Mouse (Mus musculus): ENCODE measurements around the gene Nin. TPM values are rescaled to one million over a fixed set of nuclear protein-coding genes. Genes with fewer than 3 reads are reported as not detected.
A peak's percentile ranks its signal among the peaks of the same experiment; 100 is the strongest.

Gene Nin
- total and polyA plus RNA-seq, 3 experiments: 48.4 to 49.1 TPM; not detected in 1

DNA sequence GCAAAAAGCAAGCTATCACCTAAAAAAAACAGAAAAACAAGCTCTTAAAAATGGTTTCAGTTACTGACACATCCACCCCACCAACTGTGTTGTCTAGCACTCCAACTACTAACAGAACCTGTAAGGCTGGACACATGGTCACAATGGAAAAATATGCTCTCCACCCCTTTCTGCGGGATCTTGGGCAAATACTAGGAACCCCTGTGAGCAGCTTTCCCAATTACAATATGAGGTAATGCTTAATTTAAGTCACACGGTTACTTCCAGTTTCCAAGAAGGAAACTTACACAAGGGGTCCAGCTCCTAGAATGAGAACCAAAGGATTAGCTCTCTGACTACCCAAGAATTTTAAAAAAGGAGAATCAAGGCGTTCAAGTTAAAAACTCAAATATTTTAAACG lies 128.0 kb downstream of the Nin start:
- H3K27me3 ChIP-seq (ENCODE audit: control insufficient read depth in 1 of 2, insufficient read depth in 2 of 2, low read length in 2 of 2): no peaks in the 10 kb centered on the region
- H3K27ac ChIP-seq (ENCODE audit: control insufficient read depth, low read depth, low read length): no peak overlapping the region
- peaks cover 39% of the 10 kb centered on the region for H3K79me2 ChIP-seq (ENCODE audit: control insufficient read depth, insufficient read depth, low read length, poor library complexity)
- peaks cover 3 to 27% of the 10 kb centered on the region in 2 experiments for H3K36me3 ChIP-seq (ENCODE audit: control insufficient read depth in 1 of 2, insufficient read depth in 2 of 2, low read length in 2 of 2)
- peak overlapping the region; percentile 74 to 91 for H3K4me3 ChIP-seq (ENCODE audit: control insufficient read depth in 1 of 2, insufficient read depth in 1 of 2, low read depth in 2 of 2, low read length in 2 of 2)
- H3K4me1 ChIP-seq (ENCODE audit: control insufficient read depth in 1 of 2, insufficient read depth in 2 of 2, low read length in 2 of 2): peaks cover 0 to 7% of the 10 kb centered on the region in 2 experiments; a peak in 2 of 4 replicates
- peak overlapping the region; percentile 100 for H3K9ac ChIP-seq (ENCODE audit: control insufficient read depth, low read depth, low read length, poor library complexity, severe bottlenecking)
- peak; percentile 33 for DNase-seq (ENCODE audit: low read depth, low spot score)
- no peak for TF ChIP-seq POLR2A (IDR thresholded peaks at IDR 0.05; ENCODE audit: control insufficient read depth in 1 of 2, insufficient read depth in 1 of 2, low read depth in 1 of 2, low read length in 2 of 2, poor library complexity in 1 of 2)
- TF ChIP-seq CHD1 (IDR thresholded peaks at IDR 0.05; ENCODE audit: low read depth, low read length): no peak
- TF ChIP-seq KAT2A (conservative IDR thresholded peaks at IDR 0.05; ENCODE audit: low read depth, low read length): no peak
- TF ChIP-seq UBTF (IDR thresholded peaks at IDR 0.05; ENCODE audit: borderline replicate concordance, insufficient read depth, low read depth, low read length): no peak
- TF ChIP-seq TCF12 (IDR thresholded peaks at IDR 0.05; ENCODE audit: low read depth, low read length): no peak
- no peaks in the 10 kb centered on the region for H3K9me3 ChIP-seq (replicated peaks; ENCODE audit: insufficient read depth, low read length)

DNA sequence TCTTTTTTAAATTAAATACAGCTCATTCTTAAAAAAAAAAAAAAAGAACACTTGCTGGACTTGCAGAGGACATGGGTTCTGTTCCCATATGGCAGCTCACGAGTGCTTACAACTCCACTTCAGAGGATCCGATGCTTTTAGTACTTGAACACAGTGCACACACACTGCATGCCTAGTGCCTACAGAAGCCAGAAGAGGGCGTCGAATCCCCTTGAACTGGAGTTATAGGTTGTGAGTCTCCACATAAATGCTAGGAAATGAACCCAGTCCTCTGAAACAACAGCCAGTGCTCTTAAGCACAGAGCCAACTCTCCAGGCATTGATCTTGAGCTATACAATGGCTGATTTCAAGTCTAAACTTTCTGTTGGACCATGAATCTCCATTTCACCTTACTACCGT lies 130.6 kb downstream of the Nin start:
- Histone ChIP-seq H3K9ac (ENCODE audit: control insufficient read depth, low read depth, low read length, poor library complexity, severe bottlenecking) (no peak overlapping the region), H3K27me3 (ENCODE audit: control insufficient read depth in 1 of 2, insufficient read depth in 2 of 2, low read length in 2 of 2) (no peaks in the 10 kb centered on the region), H3K4me1 (ENCODE audit: control insufficient read depth in 1 of 2, insufficient read depth in 2 of 2, low read length in 2 of 2) (peaks cover 0 to 3% of the 10 kb centered on the region in 2 experiments; a peak in 3 of 4 replicates), H3K27ac (ENCODE audit: control insufficient read depth, low read depth, low read length) (no peak overlapping the region), H3K79me2 (ENCODE audit: control insufficient read depth, insufficient read depth, low read length, poor library complexity) (peaks cover 49% of the 10 kb centered on the region), H3K9me3 (replicated peaks; ENCODE audit: insufficient read depth, low read length) (no peaks in the 10 kb centered on the region), H3K4me3 (ENCODE audit: control insufficient read depth in 1 of 2, insufficient read depth in 1 of 2, low read depth in 2 of 2, low read length in 2 of 2) (no peak overlapping the region), H3K36me3 (ENCODE audit: control insufficient read depth in 1 of 2, insufficient read depth in 2 of 2, low read length in 2 of 2) (peaks cover 5 to 26% of the 10 kb centered on the region in 2 experiments)
- DNase-seq (ENCODE audit: low read depth, low spot score): peak; percentile 58
- no peak for TF ChIP-seq MAX (IDR thresholded peaks at IDR 0.05; ENCODE audit: low read length)
- no peak for TF ChIP-seq GATA1 (IDR thresholded peaks at IDR 0.05; ENCODE audit: low read depth, low read length)
- no peak for TF ChIP-seq NRF1 (IDR thresholded peaks at IDR 0.05; ENCODE audit: insufficient read depth, low read depth, low read length, poor library complexity, severe bottlenecking)
- no peak for TF ChIP-seq POLR2AphosphoS2 (IDR thresholded peaks at IDR 0.05; ENCODE audit: low read length)
- TF ChIP-seq CTCF (IDR thresholded peaks at IDR 0.05 in 2 of 3, conservative IDR thresholded peaks at IDR 0.05 in 1 of 3; ENCODE audit: control insufficient read depth in 1 of 3, insufficient read depth in 1 of 3, low read depth in 2 of 3, low read length in 3 of 3, poor library complexity in 1 of 3, severe bottlenecking in 1 of 3): peak; percentile 30 to 49 (median 38)
- TF ChIP-seq HCFC1 (IDR thresholded peaks at IDR 0.05; ENCODE audit: low read depth, low read length): no peak
- TF ChIP-seq E2F4 (IDR thresholded peaks at IDR 0.05; ENCODE audit: borderline replicate concordance, low read depth, low read length): no peak
- no peak for TF ChIP-seq RCOR1 (IDR thresholded peaks at IDR 0.05; ENCODE audit: low read depth, low read length)
- no peak for TF ChIP-seq JUND (IDR thresholded peaks at IDR 0.05; ENCODE audit: low read depth, low read length)
- TF ChIP-seq ELF1 (IDR thresholded peaks at IDR 0.05; ENCODE audit: low read depth, low read length): 0 out of 2 replicates have a peak, but pooled peaks have one; percentile 8
- TF ChIP-seq TAL1 (IDR thresholded peaks at IDR 0.05; ENCODE audit: low read length): no peak
- peak; percentile 49; the same call in 1 of the 2 replicates for TF ChIP-seq MXI1 (IDR thresholded peaks at IDR 0.05; ENCODE audit: low read depth, low read length)
- no peak for TF ChIP-seq MYB (IDR thresholded peaks at IDR 0.05; ENCODE audit: low read depth, low read length)
- TF ChIP-seq BHLHE40 (IDR thresholded peaks at IDR 0.05; ENCODE audit: borderline replicate concordance, low read depth, low read length): no peak
- TF ChIP-seq CHD1 (IDR thresholded peaks at IDR 0.05; ENCODE audit: low read depth, low read length): no peak
- TF ChIP-seq ETS1 (IDR thresholded peaks at IDR 0.05; ENCODE audit: low read depth, low read length): no peak
- TF ChIP-seq USF1 (IDR thresholded peaks at IDR 0.05; ENCODE audit: low read depth, low read length): no peak
- no peak for TF ChIP-seq USF2 (IDR thresholded peaks at IDR 0.05; ENCODE audit: borderline replicate concordance in 1 of 2, insufficient read depth in 1 of 2, low read depth in 1 of 2, low read length in 2 of 2)
- no peak for TF ChIP-seq POLR2A (IDR thresholded peaks at IDR 0.05; ENCODE audit: control insufficient read depth in 1 of 2, insufficient read depth in 1 of 2, low read depth in 1 of 2, low read length in 2 of 2, poor library complexity in 1 of 2)
- no peak for TF ChIP-seq MYC (IDR thresholded peaks at IDR 0.05; ENCODE audit: low read depth, low read length)
- no peak for TF ChIP-seq SIN3A (IDR thresholded peaks at IDR 0.05; ENCODE audit: low read length)
- TF ChIP-seq MAZ (IDR thresholded peaks at IDR 0.05; ENCODE audit: low read depth, low read length): no peak
- TF ChIP-seq RAD21 (IDR thresholded peaks at IDR 0.05; ENCODE audit: low read depth, low read length): peak; percentile 32
- no peak for TF ChIP-seq ZKSCAN1 (IDR thresholded peaks at IDR 0.05; ENCODE audit: low read depth, low read length)
- no peak for TF ChIP-seq ZMIZ1 (IDR thresholded peaks at IDR 0.05; ENCODE audit: low read depth, low read length)
- no peak for TF ChIP-seq ZNF384 (IDR thresholded peaks at IDR 0.05; ENCODE audit: low read depth, low read length)
- peak; percentile 39 for TF ChIP-seq SMC3 (IDR thresholded peaks at IDR 0.05; ENCODE audit: low read depth, low read length)
- TF ChIP-seq GABPA (IDR thresholded peaks at IDR 0.05; ENCODE audit: low read depth, low read length): no peak
- TF ChIP-seq POLR2AphosphoS5 (IDR thresholded peaks at IDR 0.05; ENCODE audit: borderline replicate concordance, low read depth, low read length): no peak

Measured in MEL (cell line).